In the genomic region with DNA sequence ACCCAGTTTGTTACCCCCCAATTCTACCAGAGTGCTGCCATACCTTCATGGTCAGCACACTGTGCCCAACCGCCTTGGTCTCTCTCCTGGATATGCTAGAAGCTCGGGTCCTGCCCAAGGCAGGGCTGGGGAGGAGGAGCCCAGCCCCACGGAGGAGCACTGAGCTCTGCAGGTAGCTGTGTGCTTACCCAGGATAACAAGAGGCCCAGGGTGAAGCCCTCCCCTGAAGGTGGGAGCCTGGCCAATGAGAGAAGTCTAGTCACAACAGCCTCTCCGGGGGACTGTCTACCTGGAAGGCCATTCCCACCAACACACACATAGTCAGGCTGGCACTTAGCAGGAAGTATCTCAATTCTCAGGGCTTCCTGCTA, we compare ENCODE assay signal across 20 mouse cellular contexts.
DNase-seq lines count a peak whose midpoint lies in the region; ATAC-seq lines count a peak whose summit lies in the region.
"Had no signal": no experiment of that assay in that cellular context is flagged by ENCODE, and none has a peak within 500 bp of the region (broad histone marks: within the 10 kb centered on the region; RNA-seq: fewer than 3 reads in every experiment).

No protein-coding gene starts in this region.

- peaks cover 6% of the 10 kb centered on the region; the same call in 1 of the 2 replicates for H3K4me1 ChIP-seq in embryonic facial prominence, embryonic 13.5 days
- peaks cover 7% of the 10 kb centered on the region; the same call in 1 of the 2 replicates for H3K4me1 ChIP-seq in embryonic facial prominence, embryonic 10.5 days
- H3K4me1 ChIP-seq in lung, embryonic 16.5 days (replicated peaks; ENCODE audit: control insufficient read depth, insufficient read depth, low read length): peaks cover 10% of the 10 kb centered on the region
- peaks cover 20% of the 10 kb centered on the region for H3K4me1 ChIP-seq in intestine, embryonic 16.5 days (ENCODE audit: control insufficient read depth, insufficient read depth, low read length)
- no peaks in the 10 kb centered on the region for H3K4me1 ChIP-seq in stomach, embryonic 16.5 days (ENCODE audit: control insufficient read depth, insufficient read depth, low read length)
- H3K4me1 ChIP-seq: hindbrain, embryonic 13.5 days had no signal

- H3K27me3 ChIP-seq in embryonic facial prominence, embryonic 13.5 days: no peaks in the 10 kb centered on the region
- no peaks in the 10 kb centered on the region for H3K27me3 ChIP-seq in embryonic facial prominence, embryonic 10.5 days (replicated peaks; ENCODE audit: low read depth, poor library complexity, severe bottlenecking)
- H3K27me3 ChIP-seq in lung, embryonic 16.5 days (ENCODE audit: control insufficient read depth, insufficient read depth, low read depth, low read length): no peaks in the 10 kb centered on the region
- H3K27me3 ChIP-seq in intestine, embryonic 16.5 days (replicated peaks; ENCODE audit: control insufficient read depth, insufficient read depth, low read length): no peaks in the 10 kb centered on the region
- H3K27me3 ChIP-seq in stomach, embryonic 16.5 days (ENCODE audit: control insufficient read depth, insufficient read depth, low read length): no peaks in the 10 kb centered on the region
- H3K27me3 ChIP-seq: limb, embryonic 12.5 days had no signal

- H3K9ac ChIP-seq in embryonic facial prominence, embryonic 13.5 days: no peak overlapping the region
- H3K9ac ChIP-seq in lung, embryonic 16.5 days (ENCODE audit: low read length): no peak overlapping the region
- H3K9ac ChIP-seq in intestine, embryonic 16.5 days (ENCODE audit: low read depth, low read length): no peak overlapping the region
- 0 out of 2 replicates have a peak overlapping the region, but pooled peaks have one; percentile 44 for H3K9ac ChIP-seq in stomach, embryonic 16.5 days (ENCODE audit: low read length)
- H3K9ac ChIP-seq: hindbrain, embryonic 13.5 days; limb, embryonic 12.5 days; liver, embryonic 14.5 days had no signal

- no peak overlapping the region for H3K4me3 ChIP-seq in embryonic facial prominence, embryonic 13.5 days
- H3K4me3 ChIP-seq in embryonic facial prominence, embryonic 10.5 days: no peak overlapping the region
- no peak overlapping the region for H3K4me3 ChIP-seq in lung, embryonic 16.5 days (ENCODE audit: low read length)
- no peak overlapping the region for H3K4me3 ChIP-seq in intestine, embryonic 16.5 days (ENCODE audit: low read length)
- H3K4me3 ChIP-seq in stomach, embryonic 16.5 days (replicated peaks; ENCODE audit: low read length): no peak overlapping the region
- H3K4me3 ChIP-seq: heart, adult 2 months; hindbrain, embryonic 13.5 days; layer of hippocampus, adult 2 months; limb, embryonic 12.5 days had no signal

- DNase-seq in embryonic facial prominence, embryonic 10.5 days (ENCODE audit: low spot score): no peak
- DNase-seq in lung, postnatal 4 days: no peak
- no peak for DNase-seq in heart, adult 9 months (ENCODE audit: low spot score in 2 of 2)
- DNase-seq: adrenal gland, postnatal 25 days; cerebellum, adult 9-10 months; gastrocnemius, postnatal 36 days; midbrain, embryonic 14.5 days; right cerebral cortex, postnatal 14 days; thymus, postnatal 14 days had no signal

- H3K4me2 ChIP-seq in embryonic facial prominence, embryonic 13.5 days: no peak overlapping the region
- no peak overlapping the region for H3K4me2 ChIP-seq in lung, embryonic 16.5 days (ENCODE audit: low read depth, low read length)
- H3K4me2 ChIP-seq in intestine, embryonic 16.5 days (ENCODE audit: low read depth, low read length): no peak overlapping the region
- peak overlapping the region; percentile 23; the same call in 1 of the 2 replicates for H3K4me2 ChIP-seq in stomach, embryonic 16.5 days (ENCODE audit: low read depth, low read length)
- H3K4me2 ChIP-seq: hindbrain, embryonic 13.5 days; limb, embryonic 12.5 days had no signal

- H3K9me3 ChIP-seq in embryonic facial prominence, embryonic 13.5 days: 0 out of 2 replicates have a peak, but pooled peaks cover 7% of the 10 kb centered on the region
- H3K9me3 ChIP-seq in embryonic facial prominence, embryonic 10.5 days: 0 out of 2 replicates have a peak, but pooled peaks cover 7% of the 10 kb centered on the region
- H3K9me3 ChIP-seq in lung, embryonic 16.5 days (ENCODE audit: control insufficient read depth, low read length): peaks cover 3% of the 10 kb centered on the region; the same call in 1 of the 2 replicates
- H3K9me3 ChIP-seq in intestine, embryonic 16.5 days (ENCODE audit: control insufficient read depth, low read length): no peaks in the 10 kb centered on the region
- H3K9me3 ChIP-seq in stomach, embryonic 16.5 days (replicated peaks; ENCODE audit: control insufficient read depth, low read length): no peaks in the 10 kb centered on the region

- ATAC-seq in embryonic facial prominence, embryonic 13.5 days (ENCODE audit: insufficient number of reproducible peaks, insufficient read depth, low FRiP score, low TSS enrichment, low read depth): no peak
- ATAC-seq in lung, embryonic 16.5 days (ENCODE audit: low read depth): no peak
- ATAC-seq in intestine, embryonic 16.5 days: peak; percentile 70
- peak; percentile 57; the same call in 1 of the 2 replicates for ATAC-seq in stomach, embryonic 16.5 days (ENCODE audit: insufficient read depth, low FRiP score)
- ATAC-seq in megakaryocyte-erythroid progenitor cell, adult 5-6 weeks (replicated peaks; ENCODE audit: low FRiP score, low TSS enrichment, poor library complexity, severe bottlenecking): no peak
- ATAC-seq: forebrain, embryonic 14.5 days had no signal

- peak overlapping the region; percentile 44; the same call in 1 of the 2 replicates for H3K27ac ChIP-seq in embryonic facial prominence, embryonic 13.5 days
- no peak overlapping the region for H3K27ac ChIP-seq in embryonic facial prominence, embryonic 10.5 days (replicated peaks)
- H3K27ac ChIP-seq in lung, embryonic 16.5 days (ENCODE audit: low read length): peak overlapping the region; percentile 23; the same call in 1 of the 2 replicates
- 0 out of 2 replicates have a peak overlapping the region, but pooled peaks have one; percentile 18 for H3K27ac ChIP-seq in intestine, embryonic 16.5 days (ENCODE audit: low read length)
- H3K27ac ChIP-seq in stomach, embryonic 16.5 days (ENCODE audit: low read length): peak overlapping the region; percentile 91
- H3K27ac ChIP-seq: heart, adult 2 months; hindbrain, embryonic 13.5 days; layer of hippocampus, adult 2 months; limb, embryonic 12.5 days; liver, embryonic 14.5 days had no signal

- no peaks in the 10 kb centered on the region for H3K36me3 ChIP-seq in embryonic facial prominence, embryonic 13.5 days
- H3K36me3 ChIP-seq in embryonic facial prominence, embryonic 10.5 days (replicated peaks): no peaks in the 10 kb centered on the region
- no peaks in the 10 kb centered on the region for H3K36me3 ChIP-seq in lung, embryonic 16.5 days (ENCODE audit: control insufficient read depth, insufficient read depth, low read length)
- no peaks in the 10 kb centered on the region for H3K36me3 ChIP-seq in intestine, embryonic 16.5 days (ENCODE audit: control insufficient read depth, insufficient read depth, low read length)
- no peaks in the 10 kb centered on the region for H3K36me3 ChIP-seq in stomach, embryonic 16.5 days (ENCODE audit: control insufficient read depth, insufficient read depth, low read length)
- H3K36me3 ChIP-seq: hindbrain, embryonic 13.5 days; limb, embryonic 12.5 days had no signal

- 51% methylated on average over 4 of the region's 4 CpGs for WGBS in embryonic facial prominence, embryonic 13.5 days
- WGBS in embryonic facial prominence, embryonic 10.5 days: 58% methylated on average over 4 of the region's 4 CpGs
- WGBS in lung, embryonic 16.5 days: 36% methylated on average over 4 of the region's 4 CpGs
- WGBS in intestine, embryonic 16.5 days: 25% methylated on average over 4 of the region's 4 CpGs
- 31% methylated on average over 4 of the region's 4 CpGs for WGBS in stomach, embryonic 16.5 days

Comparison
In these comparisons a context has a peak if more than half of its experiments do, and no peak if none do; other contexts are left out.
1. ATAC-seq: peak in intestine, embryonic 16.5 days (single experiment) and stomach, embryonic 16.5 days (single experiment); none in embryonic facial prominence, embryonic 13.5 days (single experiment), lung, embryonic 16.5 days (single experiment) and megakaryocyte-erythroid progenitor cell, adult 5-6 weeks (single experiment).